Mouse (Mus musculus) thymus, adult 2 months (tissue): ENCODE measurements around the gene Card14. TPM values are rescaled to one million over a fixed set of nuclear protein-coding genes. Genes with fewer than 3 reads are reported as not detected.
A peak's percentile ranks its signal among the peaks of the same experiment; 100 is the strongest.
"Not testable (repeated sequence)": the region's sequence is repeated elsewhere in the genome, so short reads cannot be mapped to it uniquely, and the experiment has no call there.

Experiments used
- DNase-seq: peaks from one replicate; pipeline ENCODE4 v3.0.0; 2021
- H3K27ac ChIP-seq: fragments of 200-500 bp; 2 replicates; pipeline ENCODE4 v1.5.1; 2012; ENCODE audit warnings: low read length, control low read depth; ENCODE audit not compliant: control insufficient read depth, insufficient read depth
- H3K27me3 ChIP-seq: fragments of 200-500 bp; 2 replicates; pipeline ENCODE4 v1.6.1; 2012; ENCODE audit warnings: mild to moderate bottlenecking, low read length, moderate library complexity, mixed read lengths; ENCODE audit not compliant: control insufficient read depth, insufficient read depth
- H3K36me3 ChIP-seq: fragments of 200-500 bp; 2 replicates; pipeline ENCODE4 v1.6.1; 2012; ENCODE audit warnings: mild to moderate bottlenecking, low read length, moderate library complexity; ENCODE audit not compliant: control insufficient read depth, insufficient read depth
- H3K4me1 ChIP-seq: fragments of 200-500 bp; replicated peaks from 2 replicates; pipeline ENCODE4 v1.6.1; 2012; ENCODE audit warnings: low read length; ENCODE audit not compliant: control insufficient read depth, insufficient read depth
- H3K4me3 ChIP-seq: fragments of 200-500 bp; 2 replicates; pipeline ENCODE4 v1.5.1; 2012; ENCODE audit warnings: mild to moderate bottlenecking, low read length, control low read depth, moderate library complexity; ENCODE audit not compliant: control insufficient read depth, insufficient read depth
- CTCF ChIP-seq: fragments of 200-500 bp; IDR thresholded peaks from 2 replicates; pipeline ENCODE4 v1.5.1; 2012; ENCODE audit warnings: mild to moderate bottlenecking, control low read depth, low read length, moderate library complexity, borderline replicate concordance; ENCODE audit not compliant: control insufficient read depth, poor library complexity, insufficient read depth; ENCODE audit errors: extremely low read depth
- POLR2A ChIP-seq: fragments of 200-500 bp; IDR thresholded peaks from 2 replicates; pipeline ENCODE4 v1.6.1; 2012; ENCODE audit warnings: mild to moderate bottlenecking, low read length, control low read depth, moderate library complexity; ENCODE audit not compliant: control insufficient read depth, poor library complexity, insufficient read depth; ENCODE audit errors: extremely low read depth
- WGBS: fragments of 180-500 bp; shearing (Covaris S2); methylation state at CpG from one replicate; pipeline ENCODE4 v1.1.7; 2018; 5-methylcytosine and 5-hydroxymethylcytosine counted together
- polyA plus RNA-seq: library from polyadenylated mRNA; depleted of rRNA; stranded (reverse); fragments of >200 nt; gene quantifications from 2 replicates; pipeline ENCODE4 v1.2.3, GENCODE M21; 2012

The Card14 gene
- polyA plus RNA-seq, 1 experiment: 0.90 TPM

DNA sequence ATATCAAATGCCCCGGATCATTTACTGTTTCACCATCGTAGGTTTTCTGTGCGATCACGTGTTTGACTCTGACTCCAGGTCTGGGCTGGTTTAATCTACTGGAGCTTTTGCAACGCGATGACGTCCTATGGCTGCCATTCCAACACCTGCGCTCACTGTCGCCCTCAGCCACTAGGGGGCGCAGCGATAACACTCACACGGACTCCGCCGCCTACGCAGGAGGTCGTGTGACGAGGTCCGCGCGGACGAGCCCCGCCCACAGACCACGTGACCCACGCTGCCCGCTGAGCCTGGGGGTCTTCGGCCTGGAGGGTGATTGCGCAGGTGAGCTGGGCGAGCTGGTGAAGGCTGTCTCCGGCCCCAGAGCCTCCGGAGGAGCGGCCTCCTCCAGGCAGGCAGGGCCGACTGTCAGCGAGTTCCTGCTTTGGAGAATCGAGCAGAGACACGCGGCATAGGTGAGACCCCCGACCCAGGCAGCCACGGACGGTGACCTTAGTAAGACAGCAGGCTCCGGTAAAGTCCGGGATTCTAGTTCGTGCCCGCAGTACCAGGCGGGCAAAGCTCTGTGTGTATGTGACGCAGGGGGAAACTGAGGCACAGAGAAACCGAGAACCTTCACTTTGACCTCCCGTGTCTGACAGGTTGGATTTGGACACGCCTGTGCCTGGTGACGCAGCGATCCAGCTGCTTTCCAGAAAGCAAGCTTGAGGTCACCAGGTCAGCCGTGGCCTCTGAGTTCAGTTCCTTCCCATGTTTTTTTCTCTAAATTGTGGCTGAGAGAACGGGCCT lies 39.6 kb upstream of the Card14 start, which contains the start of gene Gaa:
Gene Gaa, plus strand, starts transcription at position 120 of the 789 bp plus-strand sequence.
- Histone ChIP-seq H3K27ac (no peak within 1 kb of the TSS), H3K27me3 (no peaks in the 10 kb centered on the region), H3K36me3 (no peaks in the 10 kb centered on the region), H3K4me1 (peaks cover 15% of the 10 kb centered on the region), H3K4me3 (peak within 1 kb of the TSS; percentile 80)
- 2% methylated on average over 52 of the region's 52 CpGs for WGBS
- DNase-seq: peak; percentile 97
- TF ChIP-seq CTCF (peak; percentile 99), POLR2A (0 out of 2 replicates have a peak, but pooled peaks have one; percentile 34)

DNA sequence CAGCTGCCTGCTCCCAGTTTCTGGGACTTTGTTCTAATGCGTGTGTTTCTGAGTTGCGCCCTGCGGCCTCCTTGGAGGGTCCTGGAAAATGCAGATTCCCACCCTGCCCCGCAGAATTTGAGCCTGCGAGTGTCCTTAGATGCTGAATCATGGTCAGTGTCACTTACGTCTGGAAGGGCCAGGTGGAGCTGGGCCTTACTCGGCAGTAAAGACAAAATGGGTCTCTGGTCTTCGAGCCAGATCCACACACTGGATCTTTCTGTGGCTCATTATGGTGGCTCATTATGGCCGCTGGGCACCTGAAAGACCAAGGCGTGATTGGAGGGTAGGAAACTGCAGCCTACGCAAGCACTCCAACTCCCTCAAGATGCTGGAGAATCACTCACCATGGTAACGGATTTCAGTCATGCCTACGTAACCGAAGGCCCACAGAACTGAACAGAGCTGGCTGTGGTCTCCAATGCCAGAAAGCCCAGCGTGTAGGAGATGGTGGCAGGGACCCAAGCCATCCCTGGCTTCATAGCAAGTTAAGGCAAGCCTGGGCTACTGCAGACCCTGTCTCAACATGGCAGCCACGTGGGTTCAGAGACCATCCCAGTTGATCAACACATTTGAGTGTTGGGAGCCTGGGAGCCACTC lies 38.9 kb upstream of the Card14 start:
- H3K4me3 ChIP-seq: no peak overlapping the region
- TF ChIP-seq CTCF: no peak
- TF ChIP-seq POLR2A: no peak
- DNase-seq: no peak
- no peaks in the 10 kb centered on the region for H3K36me3 ChIP-seq
- no peak overlapping the region for H3K27ac ChIP-seq
- peaks cover 15% of the 10 kb centered on the region for H3K4me1 ChIP-seq
- no peaks in the 10 kb centered on the region for H3K27me3 ChIP-seq
- WGBS: 82% methylated on average over 16 of the region's 16 CpGs

DNA sequence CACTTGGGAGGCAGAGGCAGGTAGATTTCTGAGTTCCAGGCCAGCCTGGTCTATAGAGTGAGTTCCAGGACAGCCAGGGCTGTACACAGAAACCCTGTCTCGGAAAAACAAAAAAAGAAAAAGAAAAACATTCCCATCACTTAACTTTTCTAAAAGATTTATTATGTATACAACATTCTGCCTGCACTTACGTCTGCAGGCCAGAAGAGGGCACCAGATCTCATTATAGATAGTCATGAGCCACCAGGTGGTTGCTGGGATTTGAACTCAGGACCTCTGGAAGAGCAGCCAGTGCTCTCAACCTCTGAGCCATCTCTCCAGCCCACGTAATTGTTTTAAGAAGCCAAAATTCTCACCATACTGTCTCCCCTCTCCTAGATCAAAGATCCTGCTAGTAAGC lies 35.1 kb upstream of the Card14 start:
- peaks cover 11% of the 10 kb centered on the region for H3K4me1 ChIP-seq
- TF ChIP-seq CTCF: peak; percentile 17; the same call in 1 of the 2 replicates
- not testable (repeated sequence) for H3K4me3 ChIP-seq, H3K36me3 ChIP-seq, H3K27ac ChIP-seq, H3K27me3 ChIP-seq, DNase-seq
- WGBS: 74% methylated on average over 3 of the region's 3 CpGs

DNA sequence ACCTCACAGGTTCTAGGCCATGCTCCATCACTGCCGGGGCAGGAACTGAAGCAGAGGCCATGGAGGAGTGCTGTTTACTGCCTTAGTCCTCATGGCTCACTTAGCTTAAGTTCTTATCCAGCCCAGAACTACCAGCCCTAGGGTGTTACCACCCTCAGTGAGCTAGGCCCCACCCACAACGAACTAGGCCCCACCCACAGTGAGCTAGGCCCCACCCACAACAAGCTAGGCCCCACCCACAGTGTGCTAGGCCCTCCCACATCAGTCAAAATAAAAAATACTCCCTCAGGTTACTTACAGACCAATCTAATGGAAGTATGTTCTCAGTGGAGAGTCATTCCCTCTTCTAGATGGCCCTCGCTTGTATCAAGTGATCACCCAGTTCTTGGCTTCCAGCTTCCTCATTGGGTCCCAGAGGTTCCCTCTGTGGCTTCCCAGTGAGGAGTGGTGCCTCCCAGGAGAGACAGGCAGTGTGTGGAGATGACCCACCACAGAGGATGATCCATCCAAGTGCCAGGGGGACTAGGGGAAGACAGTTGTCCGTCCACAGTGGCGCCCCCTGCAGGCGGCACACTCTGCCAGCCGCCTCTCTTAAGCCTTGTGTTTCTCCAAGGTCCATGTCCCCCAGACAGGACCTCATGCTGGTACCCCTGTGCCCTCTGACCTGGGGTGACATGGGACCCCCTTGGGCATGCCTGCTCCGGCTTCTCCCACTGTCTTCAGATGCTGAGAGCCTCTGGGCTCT lies 34.2 kb upstream of the Card14 start:
- no peak for DNase-seq
- Histone ChIP-seq H3K4me3 (no peak overlapping the region), H3K36me3 (no peaks in the 10 kb centered on the region), H3K27me3 (no peaks in the 10 kb centered on the region), H3K27ac (no peak overlapping the region), H3K4me1 (peaks cover 6% of the 10 kb centered on the region)
- WGBS: 96% methylated on average over 8 of the region's 8 CpGs
- no peak for TF ChIP-seq POLR2A
- TF ChIP-seq CTCF: peak; percentile 78; the same call in 1 of the 2 replicates

DNA sequence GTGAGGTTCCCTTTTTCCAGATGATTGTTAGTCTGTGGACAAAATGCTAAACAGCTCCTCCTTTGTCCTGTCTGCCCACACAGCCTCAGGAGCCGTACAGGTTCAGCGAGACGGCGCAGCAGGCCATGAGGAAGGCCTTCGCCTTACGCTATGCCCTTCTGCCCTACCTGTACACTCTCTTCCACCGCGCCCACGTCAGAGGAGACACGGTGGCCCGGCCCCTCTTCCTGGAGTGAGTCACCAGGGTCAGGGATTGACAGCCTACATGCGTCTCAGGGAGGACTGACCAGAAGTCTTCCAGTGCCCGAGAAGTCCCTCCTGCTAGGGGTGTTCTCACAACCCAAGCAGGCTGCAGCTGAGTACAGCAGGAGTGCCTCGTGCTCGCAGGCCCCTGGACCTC lies 26.5 kb upstream of the Card14 start:
- Histone ChIP-seq H3K4me3 (no peak overlapping the region), H3K4me1 (no peaks in the 10 kb centered on the region), H3K27ac (no peak overlapping the region), H3K27me3 (no peaks in the 10 kb centered on the region), H3K36me3 (no peaks in the 10 kb centered on the region)
- DNase-seq: no peak
- 97% methylated on average over 15 of the region's 15 CpGs for WGBS
- no peak for TF ChIP-seq POLR2A

DNA sequence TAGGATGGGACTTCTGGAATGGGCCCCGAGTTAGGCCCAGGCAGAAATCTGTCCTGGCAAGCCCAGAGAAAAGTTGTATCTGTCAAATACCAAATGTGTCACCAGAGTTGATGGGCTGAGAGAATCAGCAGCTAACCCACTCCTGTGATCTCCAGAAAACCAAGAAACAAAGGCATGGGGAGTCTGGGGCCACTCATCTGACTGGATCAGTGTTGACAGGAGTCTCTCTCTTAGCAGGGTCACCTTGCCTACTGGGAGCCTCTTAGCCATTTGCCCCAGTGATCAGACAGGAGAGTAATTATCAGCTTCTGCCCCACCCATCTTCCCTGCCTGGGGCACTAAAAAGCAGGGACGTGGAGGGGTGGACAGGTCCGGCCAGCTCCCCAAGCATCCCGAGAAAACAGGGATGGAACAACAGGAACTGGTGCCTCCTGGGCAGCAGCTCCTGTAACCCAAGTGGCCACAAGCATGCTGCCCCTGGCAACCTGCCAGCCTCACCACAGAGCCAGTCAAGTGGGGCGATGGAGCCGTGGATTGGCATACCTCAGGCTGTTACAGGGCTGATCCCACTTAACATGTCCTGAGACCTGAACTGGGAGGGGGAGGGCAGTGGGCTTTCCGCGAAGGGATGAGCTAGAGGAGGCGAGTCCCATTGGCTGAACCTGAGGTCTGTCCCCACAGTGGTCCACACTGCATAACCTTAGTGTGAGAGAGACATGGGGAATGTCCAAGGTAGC lies 21.6 kb upstream of the Card14 start:
- H3K36me3 ChIP-seq: peaks cover 34% of the 10 kb centered on the region
- no peak overlapping the region for H3K27ac ChIP-seq
- no peaks in the 10 kb centered on the region for H3K4me1 ChIP-seq
- DNase-seq: no peak
- no peaks in the 10 kb centered on the region for H3K27me3 ChIP-seq
- 75% methylated on average over 9 of the region's 9 CpGs for WGBS
- no peak for TF ChIP-seq CTCF
- TF ChIP-seq POLR2A: no peak
- no peak overlapping the region for H3K4me3 ChIP-seq
